Mouse (Mus musculus): ENCODE results near the gene Tcirg1.
A peak's percentile ranks its signal among the peaks of the same experiment; 100 is the strongest.

Gene Tcirg1

GRCm38 (mm10) chr19:3906795-3907786 is at the start of gene Tcirg1:
Gene Tcirg1 (minus strand): TSS chr19:3907133.
- DNase-seq = peak; percentile 90

GRCm38 (mm10) chr19:3955804-3956203 is 48.9 kb upstream of the Tcirg1 start:
- DNase-seq = peak; percentile 42

DNA sequence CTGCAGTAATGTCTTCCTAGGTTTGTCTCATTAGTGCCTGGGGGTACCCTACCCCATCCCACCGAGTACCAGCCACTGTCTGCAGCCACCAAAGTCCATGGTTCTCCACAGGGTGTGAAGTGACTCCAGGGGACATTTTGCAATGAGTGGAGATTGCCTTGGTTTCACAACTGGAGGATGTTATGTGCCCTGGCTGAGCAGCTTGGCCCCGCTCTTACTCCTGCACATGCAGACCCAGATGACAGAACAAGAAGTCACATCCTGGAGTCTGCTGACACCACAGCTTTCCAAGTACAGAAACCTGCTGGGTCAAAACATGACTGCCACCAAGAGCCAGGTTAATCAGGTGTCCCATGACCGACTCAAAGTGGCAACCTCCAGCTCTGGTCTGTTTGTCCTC is 48.1 kb upstream of the Tcirg1 start:
- DNase-seq = no peak

DNA sequence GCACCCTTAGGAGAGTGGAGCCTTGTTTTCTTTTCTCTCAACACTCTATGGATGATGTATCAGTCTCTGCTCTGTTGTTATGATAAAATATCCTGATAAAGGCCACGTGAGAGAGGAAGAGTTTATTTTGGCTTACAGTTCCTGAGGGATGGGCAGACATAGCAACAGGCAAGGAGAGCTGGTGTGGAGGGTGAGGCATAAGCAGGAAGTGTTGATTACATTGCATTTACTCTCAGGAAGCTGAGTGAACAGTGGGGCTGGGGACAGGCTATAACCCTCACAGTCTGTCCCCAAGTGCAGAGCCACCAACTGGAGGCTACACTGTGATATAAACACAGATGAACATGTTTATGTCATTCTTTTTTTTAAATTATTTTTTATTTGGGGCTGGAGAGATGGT is 45.2 kb upstream of the Tcirg1 start:
- DNase-seq = no peak

DNA sequence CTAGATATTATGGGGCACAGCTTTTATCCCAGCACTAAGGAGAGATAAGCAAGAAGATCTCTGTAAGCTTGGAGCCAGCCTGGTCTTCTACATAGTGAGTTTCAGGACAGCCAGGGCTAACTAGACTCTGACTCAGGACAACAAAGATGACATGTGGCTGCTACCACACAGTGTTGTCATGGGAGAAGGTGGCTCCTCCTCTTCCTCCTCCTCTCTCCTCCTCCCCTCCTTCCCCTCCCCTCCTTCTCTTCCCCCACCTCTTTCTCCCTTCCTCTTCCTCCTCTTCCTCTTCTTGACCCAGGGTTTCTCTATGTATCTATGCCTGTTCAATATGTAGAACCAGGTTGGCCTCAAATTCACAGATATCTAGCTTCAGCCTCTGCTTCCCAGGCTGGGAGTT is 44.5 kb upstream of the Tcirg1 start:
- DNase-seq = no peak

GRCm38 (mm10) chr19:3950331-3950730 is 43.4 kb upstream of the Tcirg1 start:
- DNase-seq = peak; percentile 82

DNA sequence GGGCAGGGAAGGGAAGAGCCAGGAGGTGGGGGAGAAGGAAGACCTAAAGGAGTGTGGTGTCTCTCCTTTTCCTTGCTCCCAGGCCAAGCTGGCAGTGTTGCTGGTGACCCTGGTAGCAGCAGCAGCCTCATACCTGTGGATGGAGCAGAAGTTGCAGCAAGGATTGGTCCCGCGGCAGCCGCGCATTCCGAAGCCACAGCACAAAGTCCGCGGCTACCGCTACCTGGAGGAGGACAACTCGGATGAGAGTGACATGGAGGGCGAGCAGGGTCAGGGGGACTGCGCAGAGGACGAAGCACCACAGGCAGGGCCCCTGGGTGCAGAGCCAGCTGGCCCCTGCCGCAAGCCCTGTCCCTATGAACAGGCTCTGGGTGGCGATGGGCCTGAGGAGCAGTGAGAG is 41.6 kb upstream of the Tcirg1 start:
- DNase-seq = peak; percentile 57

- peak; percentile 57 for DNase-seq
Observed at GRCm38 (mm10) chr19:3947813-3948212, 40.9 kb upstream of the Tcirg1 start.

- peak; percentile 89 for DNase-seq
Observed at GRCm38 (mm10) chr19:3946715-3947114, 39.8 kb upstream of the Tcirg1 start.

GRCm38 (mm10) chr19:3945872-3946564 is 39.1 kb upstream of the Tcirg1 start:
- peak; percentile 84 for DNase-seq

- peak; percentile 54 for DNase-seq
Observed at GRCm38 (mm10) chr19:3942986-3943735, 36.2 kb upstream of the Tcirg1 start.

DNA sequence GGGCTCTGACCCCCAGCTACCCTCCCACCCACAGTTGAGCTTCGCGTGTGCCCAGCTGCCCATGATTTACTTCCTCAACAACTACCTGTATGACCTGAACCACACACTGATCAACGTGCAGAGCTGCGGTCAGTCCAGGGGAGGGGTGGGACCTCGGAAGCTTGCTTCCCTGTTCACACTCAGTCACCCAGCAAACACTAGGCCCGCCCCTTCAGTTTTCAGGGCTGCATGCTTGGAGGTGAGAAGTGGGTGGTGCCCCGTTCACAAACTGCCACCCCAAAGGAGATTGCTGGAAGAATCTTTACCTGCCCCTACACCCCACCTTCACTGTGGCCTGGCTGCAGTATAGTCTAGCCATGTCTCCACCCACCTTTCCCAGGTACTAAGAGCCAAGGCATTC is 35.4 kb upstream of the Tcirg1 start:
- DNase-seq = no peak

DNA sequence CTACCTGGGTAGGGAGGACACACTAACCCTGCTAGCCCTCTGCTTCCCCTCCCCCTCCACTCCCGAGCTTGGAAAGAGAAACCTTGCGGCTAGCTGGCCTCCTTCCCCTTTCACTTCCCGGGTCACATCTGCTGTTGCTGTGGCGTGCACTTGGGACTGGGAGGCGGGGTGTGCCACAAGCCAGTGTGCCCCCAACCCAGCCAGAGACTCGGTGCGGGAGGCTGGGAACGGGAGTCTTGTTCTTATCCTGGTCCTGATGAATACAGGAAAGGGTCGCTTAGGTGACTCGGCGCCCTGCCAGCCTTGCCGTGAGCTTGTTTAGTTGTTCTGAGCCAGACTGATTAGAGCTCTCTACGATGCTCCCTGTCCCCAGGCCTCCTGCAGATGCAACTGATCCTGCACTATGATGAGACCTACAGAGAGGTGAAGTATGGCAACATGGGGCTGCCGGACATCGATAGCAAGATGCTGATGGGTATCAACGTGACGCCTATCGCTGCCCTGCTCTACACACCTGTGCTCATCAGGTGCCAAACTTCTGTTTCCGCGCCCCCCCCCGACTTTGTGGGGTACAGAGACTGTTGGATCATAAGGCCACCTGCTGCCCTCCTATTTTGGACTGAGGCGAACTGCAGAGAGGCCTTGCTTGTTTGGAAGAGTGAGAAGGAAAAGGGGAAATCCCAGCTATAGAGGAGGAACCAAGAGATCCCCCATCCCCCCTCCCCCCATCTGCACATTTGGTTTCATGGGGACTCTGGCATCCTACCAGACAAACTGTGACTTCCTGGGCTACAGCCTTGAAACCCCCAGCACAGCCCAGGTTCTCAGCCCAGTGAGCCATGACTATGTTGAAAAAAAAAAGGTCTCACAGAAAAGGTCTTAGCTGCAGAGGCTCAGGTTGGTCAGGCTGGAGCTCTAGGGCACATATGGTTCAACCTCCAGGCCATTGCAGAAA is 29.2 kb upstream of the Tcirg1 start:
- peak; percentile 75 for DNase-seq

DNA sequence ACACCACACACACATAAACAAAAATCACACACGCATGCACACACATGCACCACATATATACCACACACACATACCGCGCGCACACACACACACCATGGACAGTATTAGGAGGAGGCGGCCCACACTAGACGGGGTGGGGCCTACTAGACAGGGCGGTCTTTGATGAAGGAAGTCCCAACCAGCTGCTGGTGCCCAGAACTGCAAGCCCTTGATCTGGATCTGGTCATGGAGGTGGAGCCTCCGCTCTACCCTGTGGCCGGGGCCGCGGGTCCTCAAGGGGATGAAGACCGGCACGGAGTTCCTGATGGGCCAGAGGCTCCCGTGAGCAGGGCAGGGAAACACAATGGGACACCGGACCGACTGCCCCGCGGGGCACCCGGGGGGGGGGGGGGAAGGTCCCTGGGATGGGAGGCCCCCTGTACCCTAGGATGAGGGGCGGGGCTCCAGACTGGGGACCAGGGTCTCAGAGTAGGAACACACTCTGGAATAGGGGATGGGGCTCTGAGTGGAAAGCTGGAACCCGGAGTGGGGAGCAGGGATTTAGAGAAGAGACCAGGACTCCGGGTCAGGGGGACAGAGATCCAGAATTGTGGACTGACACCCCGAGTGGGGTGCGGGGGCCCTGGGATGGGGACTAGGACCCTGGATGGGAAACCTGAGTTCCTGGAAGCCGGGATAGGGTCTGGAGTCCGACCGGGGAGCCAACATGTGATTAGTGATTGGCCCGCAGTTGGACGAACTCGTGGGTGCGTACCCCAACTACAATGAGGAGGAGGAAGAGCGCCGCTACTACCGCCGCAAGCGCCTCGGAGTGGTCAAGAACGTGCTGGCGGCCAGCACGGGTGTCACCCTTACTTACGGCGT is 28.3 kb upstream of the Tcirg1 start, which contains the start of gene Unc93b1:
Gene Unc93b1 (plus strand): TSS at position 155 of the 864 bp plus-strand sequence.
- peak; percentile 76 for DNase-seq

- no peak for DNase-seq
Observed at GRCm38 (mm10) chr19:3931716-3932115, 24.8 kb upstream of the Tcirg1 start.

- DNase-seq = no peak
Observed at GRCm38 (mm10) chr19:3930262-3931057, 23.5 kb upstream of the Tcirg1 start.

DNA sequence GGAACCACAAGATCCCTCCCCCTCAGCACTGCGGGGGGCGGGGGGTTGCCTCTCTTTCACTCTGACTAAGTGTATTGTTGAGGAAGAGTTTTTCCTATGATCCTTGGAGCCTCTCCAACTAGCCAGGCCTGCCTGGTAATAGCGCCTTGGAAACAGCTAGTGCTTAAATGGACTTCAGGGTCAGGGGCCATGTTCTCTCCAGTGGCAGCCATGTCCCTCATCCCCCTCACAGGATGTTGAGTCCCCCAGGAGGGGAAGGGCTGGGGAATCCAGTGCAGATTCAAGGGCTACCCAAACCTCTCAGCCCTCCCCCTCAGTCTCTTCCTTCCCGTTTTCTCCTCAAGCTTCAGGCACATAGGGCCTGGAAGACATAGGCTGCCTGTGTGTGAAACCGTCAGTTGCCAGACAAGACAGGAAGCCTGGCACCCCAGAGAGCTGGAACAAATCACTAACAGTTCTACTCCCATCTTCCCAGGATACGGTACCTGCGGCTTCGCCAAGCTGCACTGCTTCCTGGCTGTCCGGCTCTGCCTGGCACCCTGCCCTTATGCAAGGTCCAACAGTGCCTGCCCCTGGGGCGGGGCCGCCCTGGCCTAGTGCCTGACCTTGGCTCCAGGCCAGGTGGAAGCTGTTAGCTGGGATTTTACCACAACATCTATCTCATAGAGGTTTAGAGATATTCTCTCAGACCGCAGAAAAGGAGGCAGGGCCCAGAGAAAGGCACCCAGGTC is 22.4 kb upstream of the Tcirg1 start, which contains the start of gene Aldh3b1:
Gene Aldh3b1 (minus strand): TSS at position 598 of the 731 bp plus-strand sequence.
- DNase-seq = peak; percentile 97

GRCm38 (mm10) chr19:3928779-3929178 is 21.8 kb upstream of the Tcirg1 start:
- no peak for DNase-seq

- DNase-seq = no peak
Observed at GRCm38 (mm10) chr19:3927989-3928388, 21.1 kb upstream of the Tcirg1 start.

Data from kidney, adult 9 months (tissue).